Mouse (Mus musculus): ENCODE data around the gene D11Wsu47e. TPM values are rescaled to one million over a fixed set of nuclear protein-coding genes. Genes with fewer than 3 reads are reported as not detected.

The D11Wsu47e gene
- polyA plus RNA-seq, 1 experiment from 2014 or later = 25.8 TPM

GRCm38 (mm10) chr11:113731945-113732612 lies 47.9 kb downstream of the D11Wsu47e start:
- 92% methylated on average over 10 of the region's 10 CpGs for WGBS
- no peak overlapping the region for H3K4me3 ChIP-seq
- H3K9me3 ChIP-seq = no peaks in the 10 kb centered on the region
- DNase-seq (ENCODE audit: low spot score) = no peak
- no peak overlapping the region; the same call in 1 of the 2 replicates for H3K27ac ChIP-seq
- peaks cover 90% of the 10 kb centered on the region for H3K4me1 ChIP-seq (replicated peaks)
- no peaks in the 10 kb centered on the region for H3K27me3 ChIP-seq (ENCODE audit: insufficient read depth, poor library complexity, severe bottlenecking)
- H3K36me3 ChIP-seq = peaks cover 90% of the 10 kb centered on the region

- peaks cover 91% of the 10 kb centered on the region for H3K4me1 ChIP-seq (replicated peaks)
- no peaks in the 10 kb centered on the region for H3K9me3 ChIP-seq
- peaks cover 89% of the 10 kb centered on the region for H3K36me3 ChIP-seq
- no peak for DNase-seq (ENCODE audit: low spot score)
- no peak overlapping the region for H3K4me3 ChIP-seq
- 68% methylated on average over 6 of the region's 6 CpGs for WGBS
- peak overlapping the region; percentile 26; the same call in 1 of the 2 replicates for H3K27ac ChIP-seq
- H3K27me3 ChIP-seq (ENCODE audit: insufficient read depth, poor library complexity, severe bottlenecking) = no peaks in the 10 kb centered on the region
These were observed 49.6 kb downstream of the D11Wsu47e start for GRCm38 (mm10) chr11:113733631-113734364.

GRCm38 (mm10) chr11:113735151-113735550 lies 50.9 kb downstream of the D11Wsu47e start:
- Histone ChIP-seq H3K9me3 (no peaks in the 10 kb centered on the region), H3K4me1 (replicated peaks) (peaks cover 91% of the 10 kb centered on the region), H3K27ac (no peak overlapping the region), H3K4me3 (no peak overlapping the region), H3K36me3 (peaks cover 89% of the 10 kb centered on the region), H3K27me3 (ENCODE audit: insufficient read depth, poor library complexity, severe bottlenecking) (no peaks in the 10 kb centered on the region)
- no peak for DNase-seq (ENCODE audit: low spot score)
- WGBS = 75% methylated on average over 6 of the region's 6 CpGs

- no peak overlapping the region for H3K4me3 ChIP-seq
- no peaks in the 10 kb centered on the region for H3K9me3 ChIP-seq
- H3K36me3 ChIP-seq = peaks cover 91% of the 10 kb centered on the region
- no peak overlapping the region for H3K27ac ChIP-seq
- H3K27me3 ChIP-seq (ENCODE audit: insufficient read depth, poor library complexity, severe bottlenecking) = no peaks in the 10 kb centered on the region
- DNase-seq (ENCODE audit: low spot score) = no peak
- 85% methylated on average over 11 of the region's 11 CpGs for WGBS
- H3K4me1 ChIP-seq (replicated peaks) = peaks cover 78% of the 10 kb centered on the region
These were observed 52.8 kb downstream of the D11Wsu47e start for GRCm38 (mm10) chr11:113736848-113737552.

- H3K27ac ChIP-seq = no peak overlapping the region
- 89% methylated on average over 3 of the region's 3 CpGs for WGBS
- no peak overlapping the region for H3K4me3 ChIP-seq
- DNase-seq (ENCODE audit: low spot score) = no peak
- peaks cover 91% of the 10 kb centered on the region for H3K36me3 ChIP-seq
- peaks cover 78% of the 10 kb centered on the region for H3K4me1 ChIP-seq (replicated peaks)
- H3K27me3 ChIP-seq (ENCODE audit: insufficient read depth, poor library complexity, severe bottlenecking) = no peaks in the 10 kb centered on the region
- H3K9me3 ChIP-seq = no peaks in the 10 kb centered on the region
These were observed 53.3 kb downstream of the D11Wsu47e start for GRCm38 (mm10) chr11:113737553-113737854.

GRCm38 (mm10) chr11:113737912-113738311 lies 53.7 kb downstream of the D11Wsu47e start:
- Histone ChIP-seq H3K4me3 (no peak overlapping the region), H3K27ac (no peak overlapping the region), H3K4me1 (replicated peaks) (peaks cover 77% of the 10 kb centered on the region), H3K36me3 (peaks cover 93% of the 10 kb centered on the region), H3K27me3 (ENCODE audit: insufficient read depth, poor library complexity, severe bottlenecking) (no peaks in the 10 kb centered on the region), H3K9me3 (0 out of 2 replicates have a peak, but pooled peaks cover under 1% of the 10 kb centered on the region)
- WGBS = 86% methylated on average over 8 of the region's 8 CpGs
- no peak for DNase-seq (ENCODE audit: low spot score)

GRCm38 (mm10) chr11:113739213-113739612 lies 55.0 kb downstream of the D11Wsu47e start:
- 86% methylated on average over 8 of the region's 8 CpGs for WGBS

GRCm38 (mm10) chr11:113740100-113740499 lies 55.9 kb downstream of the D11Wsu47e start:
- 87% methylated on average over 7 of the region's 7 CpGs for WGBS
- DNase-seq (ENCODE audit: low spot score) = no peak
- Histone ChIP-seq H3K4me3 (no peak overlapping the region), H3K27me3 (ENCODE audit: insufficient read depth, poor library complexity, severe bottlenecking) (no peaks in the 10 kb centered on the region), H3K27ac (no peak overlapping the region), H3K4me1 (replicated peaks) (peaks cover 55% of the 10 kb centered on the region), H3K9me3 (peaks cover 8% of the 10 kb centered on the region; the same call in 1 of the 2 replicates), H3K36me3 (peaks cover 99% of the 10 kb centered on the region)

More at GRCm38 (mm10) chr11:113739213-113739612, 55.0 kb downstream of the D11Wsu47e start:
- Histone ChIP-seq H3K4me3 (no peak overlapping the region), H3K9me3 (peaks cover 8% of the 10 kb centered on the region; the same call in 1 of the 2 replicates), H3K27me3 (ENCODE audit: insufficient read depth, poor library complexity, severe bottlenecking) (no peaks in the 10 kb centered on the region), H3K36me3 (peaks cover 95% of the 10 kb centered on the region), H3K4me1 (replicated peaks) (peaks cover 64% of the 10 kb centered on the region), H3K27ac (no peak overlapping the region)
- no peak for DNase-seq (ENCODE audit: low spot score)

GRCm38 (mm10) chr11:113742998-113743397 lies 58.8 kb downstream of the D11Wsu47e start:
- WGBS = 95% methylated on average over 1 of the region's 1 CpGs
- Histone ChIP-seq H3K4me1 (replicated peaks) (peaks cover 48% of the 10 kb centered on the region), H3K9me3 (peaks cover 8% of the 10 kb centered on the region; the same call in 1 of the 2 replicates), H3K27me3 (ENCODE audit: insufficient read depth, poor library complexity, severe bottlenecking) (no peaks in the 10 kb centered on the region), H3K4me3 (no peak overlapping the region), H3K36me3 (peaks cover 97% of the 10 kb centered on the region), H3K27ac (no peak overlapping the region)
- DNase-seq (ENCODE audit: low spot score) = no peak

Other genes starting within 250 kb of the D11Wsu47e start
- gene Sstr2, start 65.1 kb upstream of the D11Wsu47e start, polyA plus RNA-seq (2016; fragmentation: Nextera tagmentation; extraction: Ambion mirVana) = 18.7 and 30.4 TPM in 2 replicates
- gene Cog1, start 35.2 kb upstream of the D11Wsu47e start, polyA plus RNA-seq (2016; fragmentation: Nextera tagmentation; extraction: Ambion mirVana) = 32.1 and 40.3 TPM in 2 replicates
- 21.5 and 25.3 TPM in 2 replicates for gene Slc39a11, start 34.3 kb upstream of the D11Wsu47e start, polyA plus RNA-seq (2016; fragmentation: Nextera tagmentation; extraction: Ambion mirVana)
- 58.8 TPM in 2 replicates for gene Fam104a, start 257 bp upstream of the D11Wsu47e start, polyA plus RNA-seq (2016; fragmentation: Nextera tagmentation; extraction: Ambion mirVana)
- 0.47 and 1.1 TPM in 2 replicates for gene Cpsf4l, start 25.6 kb downstream of the D11Wsu47e start, polyA plus RNA-seq (2016; fragmentation: Nextera tagmentation; extraction: Ambion mirVana)
- 114 and 120 TPM in 2 replicates for gene Cdc42ep4, start 67.5 kb downstream of the D11Wsu47e start, polyA plus RNA-seq (2016; fragmentation: Nextera tagmentation; extraction: Ambion mirVana)

Measured in hindbrain, embryonic 10.5 days (tissue).